Mouse (Mus musculus) T-cell, adult 2 months (primary cell): Measurements from ENCODE around the gene Atl1.
A peak's percentile ranks its signal among the peaks of the same experiment; 100 is the strongest.

Source experiments
- DNase-seq: peaks from one replicate; pipeline ENCODE4 v3.0.0; 2022; ENCODE audit warnings: low spot score

Gene Atl1

GRCm38 (mm10) chr12:69892371-69893251 is at the start of gene Atl1, which contains the start of gene Map4k5:
Gene Atl1 (plus strand): TSS chr12:69892614.
Gene Map4k5 (minus strand): TSS chr12:69893200.
- DNase-seq: peak; percentile 79

- no peak for DNase-seq
Measured at GRCm38 (mm10) chr12:69843531-69844445, 48.6 kb upstream of the Atl1 start.

- DNase-seq: no peak
Measured at GRCm38 (mm10) chr12:69845722-69846121, 46.7 kb upstream of the Atl1 start.

GRCm38 (mm10) chr12:69846499-69846898 is 45.9 kb upstream of the Atl1 start:
- DNase-seq: no peak

- DNase-seq: no peak
Measured at GRCm38 (mm10) chr12:69848083-69848878, 44.1 kb upstream of the Atl1 start.

- no peak for DNase-seq
Measured at GRCm38 (mm10) chr12:69852288-69852687, 40.1 kb upstream of the Atl1 start.

GRCm38 (mm10) chr12:69853387-69853786 is 39.0 kb upstream of the Atl1 start:
- peak; percentile 28 for DNase-seq

GRCm38 (mm10) chr12:69853942-69854341 is 38.5 kb upstream of the Atl1 start:
- no peak for DNase-seq

GRCm38 (mm10) chr12:69855641-69856300 is 36.6 kb upstream of the Atl1 start:
- no peak for DNase-seq

GRCm38 (mm10) chr12:69856398-69856797 is 36.0 kb upstream of the Atl1 start:
- no peak for DNase-seq

GRCm38 (mm10) chr12:69857597-69857996 is 34.8 kb upstream of the Atl1 start:
- DNase-seq: no peak

GRCm38 (mm10) chr12:69858847-69859246 is 33.6 kb upstream of the Atl1 start:
- DNase-seq: no peak

- peak; percentile 72 for DNase-seq
Measured at GRCm38 (mm10) chr12:69863505-69863904, 28.9 kb upstream of the Atl1 start.

GRCm38 (mm10) chr12:69864164-69864692 is 28.2 kb upstream of the Atl1 start:
- DNase-seq: no peak

- peak; percentile 30 for DNase-seq
Measured at GRCm38 (mm10) chr12:69867338-69867737, 25.1 kb upstream of the Atl1 start.

- DNase-seq: no peak
Measured at GRCm38 (mm10) chr12:69871632-69872031, 20.8 kb upstream of the Atl1 start.

- DNase-seq: no peak
Measured at GRCm38 (mm10) chr12:69877842-69878363, 14.5 kb upstream of the Atl1 start.

- no peak for DNase-seq
Measured at GRCm38 (mm10) chr12:69879172-69879665, 13.2 kb upstream of the Atl1 start.

GRCm38 (mm10) chr12:69879739-69880138 is 12.7 kb upstream of the Atl1 start:
- DNase-seq: no peak

GRCm38 (mm10) chr12:69881198-69881905 is 11.1 kb upstream of the Atl1 start:
- no peak for DNase-seq
